Mouse (Mus musculus) forebrain, embryonic 15.5 days (tissue): ENCODE measurements around the gene Tex37. TPM values are rescaled to one million over a fixed set of nuclear protein-coding genes. Genes with fewer than 3 reads are reported as not detected.
A peak's percentile ranks its signal among the peaks of the same experiment; 100 is the strongest.

Source experiments
- ATAC-seq: fragments of 200-750 bp; cut with Nextera tagmentation; replicated peaks from 2 replicates; pipeline ENCODE4 v1.8.0; 2017; ENCODE audit warnings: mild to moderate bottlenecking, moderate TSS enrichment, moderate library complexity
- H3K27ac ChIP-seq: fragments of 300-500 bp; sonication (generic); replicated peaks from 2 replicates; pipeline ENCODE4 v1.5.1; 2015; ENCODE audit warnings: mild to moderate bottlenecking, inconsistent platforms
- H3K27me3 ChIP-seq: fragments of 300-500 bp; sonication (generic); 2 replicates; pipeline ENCODE4 v1.6.1; 2015; ENCODE audit warnings: inconsistent platforms
- H3K36me3 ChIP-seq: fragments of 300-500 bp; sonication (generic); 2 replicates; pipeline ENCODE4 v1.6.1; 2015; ENCODE audit warnings: mild to moderate bottlenecking, inconsistent platforms
- H3K4me1 ChIP-seq: fragments of 300-500 bp; sonication (generic); 2 replicates; pipeline ENCODE4 v1.6.1; 2015; ENCODE audit warnings: inconsistent platforms
- H3K4me2 ChIP-seq: fragments of 300-500 bp; sonication (generic); replicated peaks from 2 replicates; pipeline ENCODE4 v1.6.1; 2015; ENCODE audit warnings: mild to moderate bottlenecking, inconsistent platforms
- H3K4me3 ChIP-seq: fragments of 300-500 bp; sonication (generic); 2 replicates; pipeline ENCODE4 v1.5.1; 2015; ENCODE audit warnings: mild to moderate bottlenecking, inconsistent platforms
- H3K9ac ChIP-seq: fragments of 300-500 bp; sonication (generic); replicated peaks from 2 replicates; pipeline ENCODE4 v1.6.1; 2015; ENCODE audit warnings: mild to moderate bottlenecking, inconsistent platforms
- H3K9me3 ChIP-seq: fragments of 300-500 bp; sonication (generic); 2 replicates; pipeline ENCODE4 v1.6.1; 2016; ENCODE audit warnings: inconsistent platforms
- WGBS: fragments of 180-500 bp; shearing (Covaris S2); methylation state at CpG from one replicate; pipeline ENCODE4 v1.1.7; 2015; ENCODE audit warnings: mixed read lengths; 5-methylcytosine and 5-hydroxymethylcytosine counted together
- polyA plus RNA-seq: library from polyadenylated mRNA; unstranded; fragments of >200 nt; fragmentation: Nextera tagmentation; extraction: Ambion mirVana; gene quantifications from 2 replicates; pipeline ENCODE4 v1.2.1, GENCODE M21; 2015

The Tex37 gene
- polyA plus RNA-seq, 1 experiment from 2014 or later, result not detected

DNA sequence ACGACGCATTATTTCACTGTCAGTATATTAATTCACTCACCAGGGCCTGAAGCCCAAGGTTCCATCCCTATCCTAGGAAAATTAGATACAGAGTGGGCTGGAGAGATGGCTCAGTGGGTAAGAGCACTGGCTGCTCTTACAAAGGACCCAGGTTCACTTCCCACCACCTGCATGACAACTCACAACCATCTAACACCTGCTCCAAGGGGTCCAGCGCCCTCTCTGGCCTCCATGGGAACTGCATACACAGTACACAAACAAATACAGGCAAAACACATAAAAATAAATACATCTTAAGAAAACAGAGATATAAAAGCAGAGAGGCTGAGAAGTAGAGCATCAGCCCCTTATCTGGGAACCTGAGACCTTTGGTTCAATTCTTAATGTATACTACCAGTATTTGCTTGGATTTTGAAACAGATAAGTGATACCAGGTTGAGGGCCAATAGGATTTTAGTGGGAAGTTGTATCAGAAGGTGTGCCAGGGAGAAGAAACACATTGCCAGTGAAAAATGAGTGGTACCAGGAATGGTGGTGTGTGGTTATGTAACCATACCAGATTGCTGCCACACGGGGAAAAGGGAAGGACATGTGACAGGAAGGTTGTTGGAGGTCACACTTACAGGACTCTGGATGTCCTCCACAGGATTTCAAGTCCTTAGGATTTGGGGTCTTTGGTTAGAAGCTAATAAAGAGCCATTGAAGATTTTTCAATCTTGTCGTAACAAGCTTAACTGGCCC is 44.5 kb downstream of the Tex37 start:
- H3K27ac ChIP-seq, result no peak overlapping the region
- peaks cover 15% of the 10 kb centered on the region for H3K4me1 ChIP-seq
- H3K9me3 ChIP-seq, result no peaks in the 10 kb centered on the region
- H3K9ac ChIP-seq, result no peak overlapping the region
- no peaks in the 10 kb centered on the region for H3K27me3 ChIP-seq
- ATAC-seq, result no peak
- no peak overlapping the region for H3K4me3 ChIP-seq
- H3K36me3 ChIP-seq, result peaks cover 1% of the 10 kb centered on the region; the same call in 1 of the 2 replicates
- 78% methylated on average over 5 of the region's 5 CpGs for WGBS
- no peak overlapping the region for H3K4me2 ChIP-seq

DNA sequence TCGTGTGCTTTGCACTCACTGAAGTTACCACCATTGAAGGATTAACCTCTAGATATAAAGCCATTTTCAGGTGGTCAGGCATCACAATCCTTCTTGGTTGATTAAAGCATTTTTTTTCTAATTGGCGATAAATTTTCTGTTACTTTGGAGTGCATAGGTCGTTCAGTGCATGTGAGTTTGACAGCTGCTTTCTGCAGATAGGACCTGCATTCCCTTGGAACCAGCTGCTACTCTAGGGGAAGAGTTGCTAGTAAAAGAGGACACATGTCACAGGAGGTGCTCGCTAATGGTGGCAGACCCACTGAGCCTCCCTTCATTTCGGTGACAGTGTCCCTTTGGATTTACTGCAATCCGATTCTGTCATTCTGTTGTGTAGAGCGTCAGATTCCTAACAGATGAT is 46.2 kb downstream of the Tex37 start:
- ATAC-seq, result no peak
- 53% methylated on average over 7 of the region's 7 CpGs for WGBS
- no peak overlapping the region for H3K4me2 ChIP-seq

DNA sequence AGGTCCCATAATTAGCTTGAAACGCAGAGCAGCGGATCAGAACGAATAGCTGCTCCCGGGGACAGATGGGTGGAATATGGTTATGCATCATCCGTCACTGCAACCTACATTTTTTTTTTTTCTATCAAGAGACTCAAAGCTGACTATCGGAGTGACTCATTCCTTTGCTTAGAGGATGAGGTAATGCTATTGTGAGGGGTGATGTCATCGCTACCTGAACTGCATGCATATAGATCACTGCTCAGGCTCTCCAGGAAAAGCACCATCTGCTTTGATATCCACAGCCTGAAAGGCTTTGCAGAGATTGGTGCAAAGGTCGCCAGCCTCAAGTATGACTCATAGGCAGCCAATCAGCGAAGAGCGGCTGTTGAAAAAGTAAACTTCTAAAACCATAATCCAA is 46.6 kb downstream of the Tex37 start:
- H3K27ac ChIP-seq, result 0 out of 2 replicates have a peak overlapping the region, but pooled peaks have one; percentile 39
- 31% methylated on average over 10 of the region's 10 CpGs for WGBS
- H3K9me3 ChIP-seq, result no peaks in the 10 kb centered on the region
- peaks cover 15% of the 10 kb centered on the region for H3K4me1 ChIP-seq
- H3K36me3 ChIP-seq, result no peaks in the 10 kb centered on the region
- no peak overlapping the region for H3K4me3 ChIP-seq
- no peak overlapping the region for H3K9ac ChIP-seq
- ATAC-seq, result peak; percentile 86
- no peaks in the 10 kb centered on the region for H3K27me3 ChIP-seq
- H3K4me2 ChIP-seq, result peak overlapping the region; percentile 19; the same call in 1 of the 2 replicates

More for the DNA sequence above, 46.2 kb downstream of the Tex37 start:
- Histone ChIP-seq H3K36me3 (no peaks in the 10 kb centered on the region), H3K9me3 (no peaks in the 10 kb centered on the region), H3K4me3 (no peak overlapping the region), H3K27me3 (no peaks in the 10 kb centered on the region), H3K4me1 (peaks cover 15% of the 10 kb centered on the region), H3K9ac (no peak overlapping the region), H3K27ac (no peak overlapping the region)

DNA sequence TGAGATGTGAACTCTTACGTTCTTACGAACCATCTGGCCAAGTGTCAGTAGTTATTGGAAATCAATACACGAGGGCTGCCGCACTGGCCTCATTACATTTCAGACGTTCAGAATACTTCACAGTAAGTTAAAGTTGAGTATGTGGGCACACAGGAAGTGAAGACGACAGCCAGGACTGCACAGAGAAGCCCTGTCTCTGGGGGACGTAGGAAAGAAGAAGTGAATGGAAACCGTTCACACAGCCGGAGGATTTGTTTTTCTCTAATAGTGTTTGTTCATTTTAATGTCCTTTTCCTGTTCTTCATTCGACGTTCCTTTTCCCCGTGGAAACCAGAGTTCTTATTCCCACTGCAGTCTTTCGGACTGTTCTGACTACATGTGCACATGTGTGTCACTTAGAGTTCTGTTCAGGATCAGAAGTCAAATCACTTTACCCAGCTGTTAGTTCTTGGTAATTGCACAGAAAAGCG is 47.2 kb downstream of the Tex37 start:
- Histone ChIP-seq H3K9me3 (no peaks in the 10 kb centered on the region), H3K4me2 (no peak overlapping the region; the same call in 1 of the 2 replicates), H3K36me3 (no peaks in the 10 kb centered on the region), H3K4me1 (peaks cover 18% of the 10 kb centered on the region), H3K4me3 (no peak overlapping the region), H3K9ac (no peak overlapping the region), H3K27ac (peak overlapping the region; percentile 39; the same call in 1 of the 2 replicates), H3K27me3 (no peaks in the 10 kb centered on the region)
- 64% methylated on average over 14 of the region's 14 CpGs for WGBS
- no peak; the same call in 1 of the 2 replicates for ATAC-seq

DNA sequence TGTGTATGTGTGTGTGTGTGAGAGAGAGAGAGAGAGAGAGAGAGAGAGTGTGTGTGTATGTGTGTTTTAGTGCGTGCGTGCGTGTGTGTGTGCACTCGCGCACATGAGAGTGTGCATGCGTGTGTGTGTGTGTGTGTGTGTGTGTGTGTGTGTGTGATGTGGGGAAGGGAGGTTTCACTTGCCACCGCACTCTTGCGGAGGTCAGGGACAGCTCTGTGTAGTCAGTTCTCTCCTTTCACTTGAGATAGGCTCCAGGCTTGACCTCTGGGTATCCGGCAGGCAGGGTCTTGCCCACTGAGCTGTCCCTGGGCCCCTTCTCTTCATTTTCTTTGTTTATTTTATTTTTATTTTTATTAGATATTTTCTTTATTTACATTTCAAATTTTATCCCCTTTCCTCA is 51.4 kb downstream of the Tex37 start:
- no peak overlapping the region for H3K27ac ChIP-seq
- H3K9me3 ChIP-seq, result no peaks in the 10 kb centered on the region
- no peak for ATAC-seq
- H3K4me3 ChIP-seq, result no peak overlapping the region
- H3K4me2 ChIP-seq, result no peak overlapping the region
- no peaks in the 10 kb centered on the region for H3K27me3 ChIP-seq
- H3K4me1 ChIP-seq, result peaks cover 19% of the 10 kb centered on the region
- WGBS, result 96% methylated on average over 9 of the region's 9 CpGs
- H3K36me3 ChIP-seq, result no peaks in the 10 kb centered on the region
- H3K9ac ChIP-seq, result no peak overlapping the region

DNA sequence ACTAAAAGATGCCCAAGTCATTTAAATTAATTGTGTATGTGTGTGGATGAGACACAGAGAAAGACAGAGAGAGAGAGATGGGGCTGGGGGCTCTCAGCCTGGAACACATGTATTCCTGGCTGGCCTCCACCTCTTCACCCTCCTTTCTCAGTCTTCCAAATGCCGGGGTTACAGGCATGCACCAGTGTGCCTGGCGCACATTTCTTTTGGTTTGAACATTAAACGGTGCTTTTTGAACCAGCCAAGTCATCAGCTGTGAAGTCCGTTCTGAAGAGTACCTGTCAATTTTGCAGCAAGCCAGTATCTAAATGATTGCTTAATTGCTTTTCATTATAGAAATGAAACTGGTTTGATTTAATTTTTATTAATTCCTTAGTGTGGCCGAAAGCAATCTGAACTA is 52.0 kb downstream of the Tex37 start:
- WGBS, result 33% methylated on average over 5 of the region's 5 CpGs
- no peaks in the 10 kb centered on the region for H3K9me3 ChIP-seq
- no peak overlapping the region for H3K4me2 ChIP-seq
- no peak overlapping the region for H3K9ac ChIP-seq
- no peaks in the 10 kb centered on the region for H3K27me3 ChIP-seq
- no peaks in the 10 kb centered on the region for H3K36me3 ChIP-seq
- peaks cover 14% of the 10 kb centered on the region for H3K4me1 ChIP-seq
- H3K4me3 ChIP-seq, result no peak overlapping the region
- ATAC-seq, result no peak
- H3K27ac ChIP-seq, result no peak overlapping the region

DNA sequence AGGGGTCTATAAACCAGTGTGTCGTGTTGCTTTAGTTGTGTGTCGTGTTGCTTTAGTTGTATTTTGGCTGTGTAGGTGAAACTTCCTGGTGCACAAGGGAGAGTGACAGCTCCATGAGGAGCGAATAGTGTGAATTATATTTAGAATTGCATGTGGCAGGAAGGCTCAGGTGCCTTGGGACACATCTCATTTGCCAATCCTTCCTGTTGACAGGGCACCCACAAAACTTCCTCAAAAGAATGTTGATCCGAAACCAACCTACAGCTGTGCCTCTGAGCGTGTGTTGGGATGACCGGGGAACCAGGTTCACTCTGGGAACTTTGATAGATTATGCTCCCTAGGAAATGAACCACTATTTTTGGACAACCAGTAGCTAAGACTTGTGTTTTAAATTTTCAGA is 54.4 kb downstream of the Tex37 start:
- no peak overlapping the region for H3K27ac ChIP-seq
- H3K27me3 ChIP-seq, result no peaks in the 10 kb centered on the region
- H3K9ac ChIP-seq, result no peak overlapping the region
- WGBS, result 91% methylated on average over 6 of the region's 6 CpGs
- no peak overlapping the region for H3K4me2 ChIP-seq
- H3K4me3 ChIP-seq, result no peak overlapping the region
- peaks cover 4% of the 10 kb centered on the region for H3K36me3 ChIP-seq
- no peaks in the 10 kb centered on the region for H3K9me3 ChIP-seq
- no peak for ATAC-seq
- H3K4me1 ChIP-seq, result peaks cover 9% of the 10 kb centered on the region

Other genes starting within 250 kb of the Tex37 start
- 3.4 and 3.6 TPM in 2 replicates for gene Rpia, start 126.7 kb downstream of the Tex37 start, polyA plus RNA-seq
- gene Eif2ak3, start 74.4 kb downstream of the Tex37 start, polyA plus RNA-seq, result 15.9 and 16.2 TPM in 2 replicates
- gene Foxi3, start 37.6 kb upstream of the Tex37 start, polyA plus RNA-seq, result not detected in 2 replicates
- gene Thnsl2, start 225.5 kb upstream of the Tex37 start, polyA plus RNA-seq, result 3.2 TPM in 2 replicates